Mouse (Mus musculus) liver, embryonic 14 days (tissue): ENCODE measurements around the gene Abi3. TPM values are rescaled to one million over a fixed set of nuclear protein-coding genes. Genes with fewer than 3 reads are reported as not detected.

Experiments
- polyA plus RNA-seq: library from polyadenylated mRNA; depleted of rRNA; stranded (reverse); fragments of >200 nt; gene quantifications from 2 replicates; pipeline ENCODE4 v1.2.3, GENCODE M21; 2012; rRNA removed

The Abi3 gene
- polyA plus RNA-seq: 4.0 and 5.3 TPM in 2 replicates

GRCm38 (mm10) chr11:95842074-95842681 is at the start of gene Abi3:
TSS of gene Abi3 (minus strand) at chr11:95842476.

GRCm38 (mm10) chr11:95837059-95837458 is 5.2 kb downstream of the Abi3 start, which contains the start of gene Gngt2:
TSS of gene Gngt2 (plus strand) at chr11:95837216.

GRCm38 (mm10) chr11:95824071-95824876 is 18.0 kb downstream of the Abi3 start, which contains the start of gene Phospho1:
TSS of gene Phospho1 (plus strand) at chr11:95824499.

Other genes starting within 250 kb of the Abi3 start
- gene Phb, start 175.5 kb downstream of the Abi3 start, polyA plus RNA-seq: 140 TPM in 2 replicates
- gene Zfp652, start 129.8 kb downstream of the Abi3 start, polyA plus RNA-seq: 5.0 TPM in 2 replicates
- 0.07 and 0.10 TPM in 2 replicates for gene B130006D01Rik, start 118.9 kb downstream of the Abi3 start, polyA plus RNA-seq
- 14.2 and 23.4 TPM in 2 replicates for gene Phospho1, start 18.0 kb downstream of the Abi3 start, polyA plus RNA-seq
- 12.9 and 13.6 TPM in 2 replicates for gene Gngt2, start 5.3 kb downstream of the Abi3 start, polyA plus RNA-seq
- gene B4galnt2, start 72.4 kb upstream of the Abi3 start, polyA plus RNA-seq: 0.02 TPM in 1 of 2 replicates, not detected in the other
- gene Igf2bp1, start 163.5 kb upstream of the Abi3 start, polyA plus RNA-seq: 4.6 and 5.0 TPM in 2 replicates
- gene Gip, start 182.1 kb upstream of the Abi3 start, polyA plus RNA-seq: not detected in 2 replicates
- gene Snf8, start 192.4 kb upstream of the Abi3 start, polyA plus RNA-seq: 30.0 and 32.7 TPM in 2 replicates
- 15.3 and 17.9 TPM in 2 replicates for gene Ube2z, start 222.9 kb upstream of the Abi3 start, polyA plus RNA-seq
- gene Atp5g1, start 233.2 kb upstream of the Abi3 start, polyA plus RNA-seq: 191 and 226 TPM in 2 replicates